Mouse (Mus musculus) embryonic facial prominence, embryonic 13.5 days (tissue): Measurements from ENCODE around the gene Ino80b. TPM values are rescaled to one million over a fixed set of nuclear protein-coding genes. Genes with fewer than 3 reads are reported as not detected.
A peak's percentile ranks its signal among the peaks of the same experiment; 100 is the strongest.

Source experiments
- ATAC-seq: fragments of 200-750 bp; cut with Nextera tagmentation; 2 replicates; pipeline ENCODE4 v1.8.0; 2017; ENCODE audit warnings: low read depth; ENCODE audit not compliant: insufficient number of reproducible peaks, insufficient read depth, low FRiP score, low TSS enrichment
- H3K27ac ChIP-seq: fragments of 300-500 bp; sonication (generic); 2 replicates; pipeline ENCODE4 v1.5.1; 2015; ENCODE audit warnings: moderate library complexity, mild to moderate bottlenecking, inconsistent platforms
- H3K27me3 ChIP-seq: fragments of 300-500 bp; sonication (generic); 2 replicates; pipeline ENCODE4 v1.6.1; 2015; ENCODE audit warnings: mild to moderate bottlenecking, inconsistent platforms
- H3K36me3 ChIP-seq: fragments of 300-500 bp; sonication (generic); 2 replicates; pipeline ENCODE4 v1.6.1; 2015; ENCODE audit warnings: mild to moderate bottlenecking, inconsistent platforms
- H3K4me1 ChIP-seq: fragments of 300-500 bp; sonication (generic); 2 replicates; pipeline ENCODE4 v1.6.1; 2015; ENCODE audit warnings: inconsistent platforms
- H3K4me2 ChIP-seq: fragments of 300-500 bp; sonication (generic); 2 replicates; pipeline ENCODE4 v1.6.1; 2015; ENCODE audit warnings: moderate library complexity, mild to moderate bottlenecking, inconsistent platforms
- H3K4me3 ChIP-seq: fragments of 300-500 bp; sonication (generic); 2 replicates; pipeline ENCODE4 v1.5.1; 2015; ENCODE audit warnings: mild to moderate bottlenecking, inconsistent platforms
- H3K9ac ChIP-seq: fragments of 300-500 bp; sonication (generic); 2 replicates; pipeline ENCODE4 v1.6.1; 2015; ENCODE audit warnings: mild to moderate bottlenecking, inconsistent platforms
- H3K9me3 ChIP-seq: fragments of 300-500 bp; sonication (generic); 2 replicates; pipeline ENCODE4 v1.6.1; 2016; ENCODE audit warnings: inconsistent platforms
- WGBS: fragments of 180-500 bp; shearing (Covaris S2); methylation state at CpG from one replicate; pipeline ENCODE4 v1.1.7; 2015; ENCODE audit warnings: mixed read lengths; 5-methylcytosine and 5-hydroxymethylcytosine counted together
- polyA plus RNA-seq: library from polyadenylated mRNA; unstranded; fragments of >200 nt; fragmentation: Nextera tagmentation; extraction: Ambion mirVana; gene quantifications from 2 replicates; pipeline ENCODE4 v1.2.1, GENCODE M21; 2015

The Ino80b gene
- polyA plus RNA-seq, 1 experiment from 2014 or later: 13.9 TPM

- H3K9me3 ChIP-seq: no peaks in the 10 kb centered on the region
- no peak within 1 kb of the TSS for H3K27ac ChIP-seq
- peak within 1 kb of the TSS; percentile 59 for H3K4me3 ChIP-seq
- H3K4me2 ChIP-seq: peak within 1 kb of the TSS; percentile 87
- peaks cover 15% of the 10 kb centered on the region for H3K27me3 ChIP-seq
- peaks cover 22% of the 10 kb centered on the region for H3K4me1 ChIP-seq
- peak; percentile 52; the same call in 1 of the 2 replicates for ATAC-seq
- peak within 1 kb of the TSS; percentile 71 for H3K9ac ChIP-seq
- WGBS: under 1% methylated on average over 32 of the region's 32 CpGs
- peaks cover 23% of the 10 kb centered on the region for H3K36me3 ChIP-seq
Observed at GRCm38 (mm10) chr6:83156259-83156684, 31.0 kb upstream of the Ino80b start, which contains the start of the genes Wdr54 and 1700003E16Rik. Gene Wdr54, minus strand, starts transcription at chr6:83156397. Gene 1700003E16Rik, plus strand, starts transcription at chr6:83156404.

- Histone ChIP-seq H3K36me3 (peaks cover 29% of the 10 kb centered on the region), H3K9me3 (no peaks in the 10 kb centered on the region), H3K4me3 (peak overlapping the region; percentile 59), H3K27ac (no peak overlapping the region), H3K4me2 (peak overlapping the region; percentile 87), H3K9ac (peak overlapping the region; percentile 71), H3K4me1 (peaks cover 19% of the 10 kb centered on the region), H3K27me3 (peaks cover 9% of the 10 kb centered on the region)
- WGBS: 9% methylated on average over 23 of the region's 23 CpGs
- no peak for ATAC-seq
Observed at GRCm38 (mm10) chr6:83155552-83156238, 30.5 kb upstream of the Ino80b start.

GRCm38 (mm10) chr6:83153485-83153884 lies 28.3 kb upstream of the Ino80b start:
- no peak for ATAC-seq
- peaks cover 51% of the 10 kb centered on the region for H3K36me3 ChIP-seq
- H3K4me2 ChIP-seq: no peak overlapping the region
- H3K9ac ChIP-seq: no peak overlapping the region
- H3K9me3 ChIP-seq: no peaks in the 10 kb centered on the region
- no peak overlapping the region for H3K27ac ChIP-seq
- H3K4me1 ChIP-seq: peaks cover 19% of the 10 kb centered on the region
- no peak overlapping the region for H3K4me3 ChIP-seq
- WGBS: 62% methylated on average over 5 of the region's 5 CpGs
- H3K27me3 ChIP-seq: no peaks in the 10 kb centered on the region

- H3K36me3 ChIP-seq: peaks cover 55% of the 10 kb centered on the region
- no peaks in the 10 kb centered on the region for H3K9me3 ChIP-seq
- no peaks in the 10 kb centered on the region for H3K27me3 ChIP-seq
- no peak for ATAC-seq
- no peak overlapping the region for H3K4me3 ChIP-seq
- peaks cover 19% of the 10 kb centered on the region for H3K4me1 ChIP-seq
- H3K4me2 ChIP-seq: no peak overlapping the region
- no peak overlapping the region for H3K9ac ChIP-seq
- no peak overlapping the region for H3K27ac ChIP-seq
- WGBS: 86% methylated on average over 12 of the region's 12 CpGs
Observed at GRCm38 (mm10) chr6:83153038-83153437, 27.8 kb upstream of the Ino80b start.

- no peak overlapping the region for H3K27ac ChIP-seq
- no peak overlapping the region for H3K4me3 ChIP-seq
- peaks cover 19% of the 10 kb centered on the region for H3K4me1 ChIP-seq
- no peak for ATAC-seq
- H3K27me3 ChIP-seq: no peaks in the 10 kb centered on the region
- no peaks in the 10 kb centered on the region for H3K9me3 ChIP-seq
- H3K4me2 ChIP-seq: no peak overlapping the region
- 43% methylated on average over 8 of the region's 8 CpGs for WGBS
- H3K9ac ChIP-seq: 0 out of 2 replicates have a peak overlapping the region, but pooled peaks have one; percentile 16
- peaks cover 69% of the 10 kb centered on the region for H3K36me3 ChIP-seq
Observed at GRCm38 (mm10) chr6:83151721-83152120, 26.5 kb upstream of the Ino80b start.

GRCm38 (mm10) chr6:83147280-83147679 lies 22.0 kb upstream of the Ino80b start:
- H3K4me1 ChIP-seq: peaks cover 16% of the 10 kb centered on the region
- H3K9me3 ChIP-seq: no peaks in the 10 kb centered on the region
- H3K36me3 ChIP-seq: peaks cover 65% of the 10 kb centered on the region
- H3K27ac ChIP-seq: no peak overlapping the region
- no peak overlapping the region for H3K4me2 ChIP-seq
- H3K27me3 ChIP-seq: no peaks in the 10 kb centered on the region
- no peak overlapping the region for H3K4me3 ChIP-seq
- no peak overlapping the region for H3K9ac ChIP-seq
- WGBS: 62% methylated on average over 7 of the region's 7 CpGs
- no peak for ATAC-seq

- 73% methylated on average over 9 of the region's 9 CpGs for WGBS
- peak overlapping the region; percentile 4; the same call in 1 of the 2 replicates for H3K27ac ChIP-seq
- no peaks in the 10 kb centered on the region for H3K9me3 ChIP-seq
- H3K27me3 ChIP-seq: no peaks in the 10 kb centered on the region
- no peak overlapping the region for H3K4me3 ChIP-seq
- ATAC-seq: no peak
- H3K36me3 ChIP-seq: peaks cover 50% of the 10 kb centered on the region
- no peak overlapping the region for H3K4me2 ChIP-seq
- peaks cover 27% of the 10 kb centered on the region for H3K4me1 ChIP-seq
- no peak overlapping the region for H3K9ac ChIP-seq
Observed at GRCm38 (mm10) chr6:83145805-83146204, 20.6 kb upstream of the Ino80b start.

GRCm38 (mm10) chr6:83145209-83145608 lies 20.0 kb upstream of the Ino80b start:
- 75% methylated on average over 2 of the region's 2 CpGs for WGBS
- H3K4me3 ChIP-seq: no peak overlapping the region
- no peak overlapping the region for H3K9ac ChIP-seq
- H3K27ac ChIP-seq: no peak overlapping the region
- no peak for ATAC-seq
- H3K4me2 ChIP-seq: no peak overlapping the region
- peaks cover 45% of the 10 kb centered on the region for H3K36me3 ChIP-seq
- H3K27me3 ChIP-seq: no peaks in the 10 kb centered on the region
- H3K9me3 ChIP-seq: no peaks in the 10 kb centered on the region
- H3K4me1 ChIP-seq: peaks cover 28% of the 10 kb centered on the region

GRCm38 (mm10) chr6:83142886-83143285 lies 17.7 kb upstream of the Ino80b start:
- Histone ChIP-seq H3K36me3 (peaks cover 21% of the 10 kb centered on the region), H3K4me3 (no peak overlapping the region), H3K9ac (no peak overlapping the region), H3K4me2 (peak overlapping the region; percentile 73), H3K27ac (no peak overlapping the region), H3K27me3 (no peaks in the 10 kb centered on the region), H3K4me1 (peaks cover 51% of the 10 kb centered on the region), H3K9me3 (no peaks in the 10 kb centered on the region)
- ATAC-seq: no peak
- WGBS: 51% methylated on average over 11 of the region's 11 CpGs

GRCm38 (mm10) chr6:83142211-83142731 lies 17.0 kb upstream of the Ino80b start:
- Histone ChIP-seq H3K27me3 (no peaks in the 10 kb centered on the region), H3K4me3 (peak overlapping the region; percentile 38), H3K9ac (peak overlapping the region; percentile 72), H3K9me3 (no peaks in the 10 kb centered on the region), H3K27ac (no peak overlapping the region), H3K4me2 (peak overlapping the region; percentile 73), H3K36me3 (peaks cover 15% of the 10 kb centered on the region), H3K4me1 (peaks cover 53% of the 10 kb centered on the region)
- ATAC-seq: no peak
- 3% methylated on average over 41 of the region's 41 CpGs for WGBS

- H3K4me2 ChIP-seq: peak overlapping the region; percentile 73
- no peaks in the 10 kb centered on the region for H3K27me3 ChIP-seq
- no peak for ATAC-seq
- peak overlapping the region; percentile 38; the same call in 1 of the 2 replicates for H3K4me3 ChIP-seq
- H3K36me3 ChIP-seq: peaks cover 9% of the 10 kb centered on the region
- H3K4me1 ChIP-seq: peaks cover 54% of the 10 kb centered on the region
- no peaks in the 10 kb centered on the region for H3K9me3 ChIP-seq
- peak overlapping the region; percentile 72 for H3K9ac ChIP-seq
- H3K27ac ChIP-seq: no peak overlapping the region
- WGBS: 23% methylated on average over 4 of the region's 4 CpGs
Observed at GRCm38 (mm10) chr6:83141636-83142035, 16.4 kb upstream of the Ino80b start.

GRCm38 (mm10) chr6:83140044-83140443 lies 14.8 kb upstream of the Ino80b start:
- no peak for ATAC-seq
- Histone ChIP-seq H3K36me3 (no peaks in the 10 kb centered on the region), H3K27ac (no peak overlapping the region), H3K9me3 (no peaks in the 10 kb centered on the region), H3K4me1 (peaks cover 65% of the 10 kb centered on the region), H3K4me2 (peak overlapping the region; percentile 79; the same call in 1 of the 2 replicates), H3K27me3 (no peaks in the 10 kb centered on the region), H3K9ac (0 out of 2 replicates have a peak overlapping the region, but pooled peaks have one; percentile 87), H3K4me3 (no peak overlapping the region)
- WGBS: 92% methylated on average over 8 of the region's 8 CpGs
